Mouse (Mus musculus): ENCODE measurements around the gene Clybl. TPM values are rescaled to one million over a fixed set of nuclear protein-coding genes. Genes with fewer than 3 reads are reported as not detected.

The Clybl gene
- polyA plus RNA-seq, 1 experiment from 2014 or later: 28.6 TPM

DNA sequence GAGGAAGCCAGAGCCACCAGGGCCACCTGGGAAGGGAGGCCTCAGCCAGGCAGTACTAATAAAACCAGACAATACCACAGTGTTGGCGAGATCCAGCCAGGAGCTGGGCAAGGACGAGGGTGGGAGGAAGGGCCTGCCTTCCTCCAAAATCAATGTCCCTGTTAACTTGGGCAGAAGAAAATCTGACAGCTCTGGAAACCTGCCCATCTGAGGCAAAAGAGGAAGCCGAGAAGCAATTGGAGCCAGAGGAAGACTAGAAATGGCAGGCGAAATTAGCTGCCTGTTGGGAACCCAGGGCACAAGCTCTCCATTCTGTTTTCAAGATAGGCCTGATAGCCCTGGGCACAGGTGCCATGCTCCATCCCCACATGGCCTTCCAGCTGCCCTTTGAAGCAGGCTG, 157.3 kb downstream of the Clybl start:
- Histone ChIP-seq H3K4me3 (no peak overlapping the region), H3K36me3 (no peaks in the 10 kb centered on the region), H3K27ac (no peak overlapping the region; the same call in 1 of the 2 replicates), H3K27me3 (ENCODE audit: insufficient read depth, poor library complexity, severe bottlenecking) (no peaks in the 10 kb centered on the region), H3K4me1 (replicated peaks) (0 out of 2 replicates have a peak, but pooled peaks cover 1% of the 10 kb centered on the region), H3K9me3 (no peaks in the 10 kb centered on the region)
- no peak for DNase-seq (ENCODE audit: low spot score)
- WGBS: 82% methylated on average over 4 of the region's 4 CpGs

DNA sequence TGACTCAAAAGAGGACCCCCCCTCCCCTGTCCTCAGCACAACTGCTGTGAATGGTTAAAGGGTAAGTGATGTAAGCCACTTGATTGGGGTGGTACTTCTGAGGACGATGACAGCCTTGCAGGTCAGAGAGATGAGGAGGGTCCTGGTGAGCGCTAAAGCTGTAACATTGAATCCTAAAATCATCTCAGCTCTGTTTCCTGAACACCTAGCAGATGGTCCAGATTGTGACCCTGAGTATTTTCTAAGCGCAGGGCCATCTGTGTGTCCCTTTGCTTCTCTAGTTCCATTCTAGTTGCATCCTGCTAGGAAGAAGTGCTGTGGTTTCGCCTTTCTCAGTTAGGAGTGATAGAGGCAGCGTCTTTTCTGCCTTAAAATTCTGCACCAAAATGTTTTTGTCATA, 158.6 kb downstream of the Clybl start:
- H3K27ac ChIP-seq: no peak overlapping the region
- no peaks in the 10 kb centered on the region for H3K9me3 ChIP-seq
- no peaks in the 10 kb centered on the region for H3K36me3 ChIP-seq
- H3K4me3 ChIP-seq: no peak overlapping the region
- H3K27me3 ChIP-seq (ENCODE audit: insufficient read depth, poor library complexity, severe bottlenecking): no peaks in the 10 kb centered on the region
- WGBS: 90% methylated on average over 5 of the region's 5 CpGs
- H3K4me1 ChIP-seq (replicated peaks): peaks cover 15% of the 10 kb centered on the region
- DNase-seq (ENCODE audit: low spot score): no peak

DNA sequence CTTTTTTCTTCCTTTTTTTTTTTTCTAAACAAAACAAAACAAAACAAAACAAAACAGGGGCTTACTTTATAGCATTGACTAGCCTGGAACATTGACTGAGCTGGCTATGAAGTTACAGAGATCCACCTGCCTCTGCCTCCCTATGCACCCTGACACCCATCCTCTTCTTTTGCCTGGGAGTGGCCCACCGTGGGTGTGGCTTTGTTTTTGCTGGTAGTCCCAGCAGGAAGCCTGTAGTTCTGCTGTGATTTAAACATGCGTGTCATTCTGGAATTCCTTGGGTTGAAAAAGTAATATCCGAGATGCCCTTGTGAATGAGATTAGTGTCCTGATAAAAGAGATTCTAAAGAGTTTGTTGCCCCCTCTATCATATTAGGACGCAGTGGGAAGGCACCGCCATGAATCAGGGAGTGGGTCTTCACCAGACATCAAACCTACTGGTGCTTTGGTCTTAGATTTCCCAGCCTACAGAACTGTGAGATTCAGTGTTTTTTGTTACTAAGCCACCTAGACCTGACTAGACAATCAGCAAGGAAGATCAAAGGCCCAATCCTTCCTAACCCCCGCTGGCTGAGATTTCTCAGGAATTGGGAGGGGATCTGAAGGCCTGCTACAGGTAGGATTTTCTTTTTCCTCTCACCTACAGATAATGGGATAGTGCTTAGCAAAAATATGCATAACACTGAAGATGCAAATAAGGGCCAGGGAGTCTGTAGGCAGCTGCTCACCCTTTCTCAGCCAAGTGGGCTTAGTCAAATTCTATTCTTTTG, 160.3 kb downstream of the Clybl start:
- DNase-seq (ENCODE audit: low spot score): no peak
- H3K36me3 ChIP-seq: no peaks in the 10 kb centered on the region
- no peaks in the 10 kb centered on the region for H3K27me3 ChIP-seq (ENCODE audit: insufficient read depth, poor library complexity, severe bottlenecking)
- H3K9me3 ChIP-seq: no peaks in the 10 kb centered on the region
- no peak overlapping the region for H3K4me3 ChIP-seq
- H3K4me1 ChIP-seq (replicated peaks): peaks cover 17% of the 10 kb centered on the region
- no peak overlapping the region for H3K27ac ChIP-seq
- WGBS: 48% methylated on average over 6 of the region's 6 CpGs

DNA sequence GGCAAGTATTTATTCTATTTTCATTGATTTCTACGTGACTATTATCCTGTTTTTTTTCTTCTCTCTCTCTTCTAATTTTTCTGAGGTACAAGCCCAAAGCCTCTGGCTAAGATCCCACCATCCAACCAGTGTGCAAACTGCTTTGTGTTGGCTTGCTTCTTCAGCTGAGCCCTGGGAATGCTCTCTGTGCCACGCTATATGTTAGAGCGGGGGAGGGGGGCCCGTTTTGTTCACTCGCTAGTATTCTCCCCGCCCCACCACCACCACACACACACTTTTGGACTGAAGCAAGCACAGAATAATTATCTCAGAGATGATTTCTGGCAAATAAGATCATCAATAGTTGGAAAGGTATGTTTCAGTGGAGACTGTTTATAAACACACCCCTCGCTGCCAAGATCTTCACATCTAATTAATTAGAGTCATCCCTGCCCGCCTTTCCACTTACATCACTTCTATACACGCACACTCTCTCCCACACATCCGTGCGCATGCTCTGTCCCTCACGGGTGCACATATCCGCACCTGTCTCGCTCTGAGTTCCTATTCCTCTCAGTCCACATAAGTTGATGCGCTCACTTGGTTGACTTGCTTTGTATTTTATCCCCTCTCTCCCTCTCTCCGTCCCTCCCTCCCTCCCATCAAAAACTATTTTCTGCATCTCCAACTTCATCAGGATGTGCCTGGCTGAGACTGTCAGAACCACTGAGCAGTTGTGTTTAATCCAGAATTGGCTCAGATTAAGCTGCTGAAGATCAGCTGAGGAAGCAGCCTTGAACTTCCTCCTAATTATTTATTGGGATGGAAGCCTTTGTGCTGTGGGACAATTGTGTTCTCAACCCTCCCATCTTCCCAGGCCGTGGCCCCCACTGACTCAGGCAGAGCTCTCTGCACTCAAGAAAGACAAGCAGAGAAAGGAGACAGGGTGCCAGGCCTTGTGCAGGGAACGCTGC, 163.0 kb downstream of the Clybl start:
- Histone ChIP-seq H3K27me3 (ENCODE audit: insufficient read depth, poor library complexity, severe bottlenecking) (0 out of 2 replicates have a peak, but pooled peaks cover 4% of the 10 kb centered on the region), H3K27ac (peak overlapping the region; percentile 6; the same call in 1 of the 2 replicates), H3K4me3 (no peak overlapping the region), H3K9me3 (no peaks in the 10 kb centered on the region), H3K36me3 (no peaks in the 10 kb centered on the region), H3K4me1 (replicated peaks) (peaks cover 17% of the 10 kb centered on the region)
- WGBS: 71% methylated on average over 18 of the region's 18 CpGs
- DNase-seq (ENCODE audit: low spot score): no peak

DNA sequence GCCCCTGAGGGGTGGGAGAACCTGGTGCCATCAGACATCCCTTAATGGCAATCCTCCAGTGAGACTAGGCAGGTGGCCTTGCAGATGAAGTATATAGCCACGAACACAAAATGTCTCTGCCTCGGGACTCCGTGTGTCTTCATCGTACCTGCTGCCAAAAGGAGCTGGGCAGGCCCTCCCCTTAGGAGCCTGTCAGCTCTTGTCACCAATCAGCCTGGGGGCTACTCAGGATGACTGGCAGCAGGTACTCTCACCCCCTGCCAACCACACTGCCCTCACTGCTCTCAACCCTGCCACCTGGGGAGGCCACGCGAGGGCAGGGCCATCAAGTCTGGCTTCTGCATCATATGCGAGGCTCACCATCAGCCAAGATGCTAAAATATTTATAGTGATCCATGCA, 166.6 kb downstream of the Clybl start:
- H3K4me1 ChIP-seq (replicated peaks): peaks cover 17% of the 10 kb centered on the region
- DNase-seq (ENCODE audit: low spot score): no peak
- no peaks in the 10 kb centered on the region for H3K36me3 ChIP-seq
- H3K4me3 ChIP-seq: no peak overlapping the region
- no peak overlapping the region for H3K27ac ChIP-seq
- 80% methylated on average over 7 of the region's 7 CpGs for WGBS
- 0 out of 2 replicates have a peak, but pooled peaks cover 4% of the 10 kb centered on the region for H3K27me3 ChIP-seq (ENCODE audit: insufficient read depth, poor library complexity, severe bottlenecking)
- H3K9me3 ChIP-seq: no peaks in the 10 kb centered on the region

DNA sequence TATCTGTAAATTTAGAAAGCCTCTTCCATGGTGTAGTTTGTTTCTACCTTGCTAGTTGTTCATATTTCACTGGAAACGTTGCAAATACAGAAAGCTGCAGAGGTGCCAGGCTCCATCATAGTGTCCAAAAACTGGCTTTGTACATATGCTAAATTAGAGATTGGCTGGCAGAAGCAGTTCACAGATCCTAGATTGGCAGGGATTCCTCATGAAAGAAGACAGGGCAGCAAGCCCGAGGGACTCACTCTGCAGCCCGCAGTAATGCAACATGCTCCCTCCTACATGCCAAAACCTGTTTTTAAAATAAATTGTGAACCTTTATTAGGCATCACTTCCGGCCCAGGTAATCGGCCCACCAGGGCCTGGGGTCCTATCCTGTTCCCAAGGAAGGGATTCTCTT, 167.8 kb downstream of the Clybl start:
- Histone ChIP-seq H3K36me3 (no peaks in the 10 kb centered on the region), H3K4me3 (no peak overlapping the region), H3K27me3 (ENCODE audit: insufficient read depth, poor library complexity, severe bottlenecking) (0 out of 2 replicates have a peak, but pooled peaks cover 4% of the 10 kb centered on the region), H3K4me1 (replicated peaks) (peaks cover 10% of the 10 kb centered on the region), H3K9me3 (no peaks in the 10 kb centered on the region), H3K27ac (no peak overlapping the region)
- 86% methylated on average over 5 of the region's 5 CpGs for WGBS
- no peak for DNase-seq (ENCODE audit: low spot score)

DNA sequence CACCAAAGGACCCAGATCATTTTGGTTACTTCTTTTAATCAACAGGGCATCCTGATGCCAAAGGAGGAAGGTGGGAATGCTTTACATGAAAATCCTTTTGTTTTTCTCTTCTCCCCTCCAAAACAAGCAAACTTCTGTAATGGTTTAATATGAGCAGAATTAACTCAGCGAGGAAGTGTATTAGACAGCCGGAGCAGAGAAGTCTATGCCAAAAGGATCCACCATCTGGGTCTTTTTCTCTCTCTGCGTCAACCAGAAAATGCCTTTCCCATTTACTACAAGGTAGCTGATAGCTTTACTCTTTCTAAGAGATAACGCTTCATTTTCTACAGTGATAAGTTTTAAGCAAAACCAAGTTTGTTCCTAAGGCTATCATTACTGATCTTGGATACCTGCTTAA, 168.3 kb downstream of the Clybl start:
- Histone ChIP-seq H3K27me3 (ENCODE audit: insufficient read depth, poor library complexity, severe bottlenecking) (0 out of 2 replicates have a peak, but pooled peaks cover 4% of the 10 kb centered on the region), H3K36me3 (no peaks in the 10 kb centered on the region), H3K4me1 (replicated peaks) (peaks cover 6% of the 10 kb centered on the region), H3K27ac (no peak overlapping the region), H3K9me3 (no peaks in the 10 kb centered on the region), H3K4me3 (no peak overlapping the region)
- 93% methylated on average over 4 of the region's 4 CpGs for WGBS
- no peak for DNase-seq (ENCODE audit: low spot score)

DNA sequence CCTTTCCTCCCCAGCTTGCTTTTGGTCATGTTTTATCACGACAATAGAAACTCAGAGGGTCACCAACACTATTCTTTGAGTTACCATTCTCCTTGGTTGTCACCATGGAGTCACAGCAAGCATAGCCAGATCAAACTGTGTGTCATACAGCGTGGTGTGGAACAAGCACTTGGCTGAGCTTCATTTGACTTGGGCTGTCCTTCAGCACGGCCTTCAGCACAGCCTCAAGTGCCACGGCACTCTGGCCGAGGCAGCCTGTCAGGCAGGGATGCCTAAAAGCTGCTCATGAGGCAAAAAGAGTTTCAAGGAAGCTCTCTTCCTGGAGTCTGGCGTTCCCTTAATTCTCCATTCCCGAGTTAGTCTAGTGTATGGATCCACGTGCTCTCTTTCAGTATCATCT, 169.3 kb downstream of the Clybl start:
- Histone ChIP-seq H3K36me3 (no peaks in the 10 kb centered on the region), H3K4me3 (no peak overlapping the region), H3K9me3 (no peaks in the 10 kb centered on the region), H3K27me3 (ENCODE audit: insufficient read depth, poor library complexity, severe bottlenecking) (0 out of 2 replicates have a peak, but pooled peaks cover 4% of the 10 kb centered on the region), H3K4me1 (replicated peaks) (no peaks in the 10 kb centered on the region), H3K27ac (no peak overlapping the region)
- DNase-seq (ENCODE audit: low spot score): no peak
- 87% methylated on average over 8 of the region's 8 CpGs for WGBS

DNA sequence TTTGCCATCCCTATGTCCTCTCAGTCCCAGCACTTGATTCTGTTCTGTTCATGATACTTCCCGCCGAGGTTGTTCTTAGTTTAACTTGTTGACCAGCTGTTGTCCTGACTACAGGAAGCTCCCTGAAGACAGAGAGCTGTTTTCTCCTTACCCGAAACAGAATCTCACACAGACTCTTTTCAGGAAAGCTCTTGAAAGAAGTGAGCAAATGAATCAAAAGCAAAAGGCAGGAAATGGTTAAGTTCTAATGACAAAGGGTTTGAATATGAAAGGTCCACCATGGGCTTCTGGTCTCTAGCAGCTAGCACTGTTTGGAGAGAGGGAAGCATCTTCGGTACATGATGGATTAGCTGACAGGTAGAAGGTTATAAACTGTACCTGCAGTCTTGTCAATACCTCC, 175.8 kb downstream of the Clybl start:
- Histone ChIP-seq H3K36me3 (no peaks in the 10 kb centered on the region), H3K9me3 (no peaks in the 10 kb centered on the region), H3K27ac (no peak overlapping the region), H3K4me1 (replicated peaks) (0 out of 2 replicates have a peak, but pooled peaks cover 3% of the 10 kb centered on the region), H3K27me3 (ENCODE audit: insufficient read depth, poor library complexity, severe bottlenecking) (no peaks in the 10 kb centered on the region; the same call in 1 of the 2 replicates), H3K4me3 (no peak overlapping the region)
- no peak for DNase-seq (ENCODE audit: low spot score)
- 89% methylated on average over 4 of the region's 4 CpGs for WGBS

DNA sequence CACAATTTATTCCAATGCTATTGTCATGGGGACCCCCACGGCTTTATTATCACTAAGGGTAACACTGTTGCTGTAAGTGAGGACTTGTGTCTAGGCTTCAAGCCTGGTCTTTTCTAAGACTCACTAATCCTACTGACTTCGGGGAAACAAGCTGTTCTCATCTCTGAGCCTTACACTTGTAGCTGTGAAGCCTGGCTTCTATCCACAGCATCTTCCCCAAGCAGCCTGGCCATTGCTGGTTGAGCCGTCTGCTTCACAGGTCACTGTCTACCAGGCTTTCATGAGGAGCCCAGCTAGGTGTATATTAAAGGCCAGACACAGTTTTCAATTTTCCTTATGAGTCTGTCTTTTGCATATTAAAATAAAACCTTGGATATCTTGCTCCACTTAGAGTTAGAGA, 177.1 kb downstream of the Clybl start:
- 84% methylated on average over 3 of the region's 3 CpGs for WGBS
- DNase-seq (ENCODE audit: low spot score): no peak
- H3K27ac ChIP-seq: no peak overlapping the region; the same call in 1 of the 2 replicates
- H3K27me3 ChIP-seq (ENCODE audit: insufficient read depth, poor library complexity, severe bottlenecking): peaks cover 3% of the 10 kb centered on the region
- H3K4me1 ChIP-seq (replicated peaks): 0 out of 2 replicates have a peak, but pooled peaks cover 6% of the 10 kb centered on the region
- H3K36me3 ChIP-seq: no peaks in the 10 kb centered on the region
- H3K4me3 ChIP-seq: no peak overlapping the region
- H3K9me3 ChIP-seq: no peaks in the 10 kb centered on the region

DNA sequence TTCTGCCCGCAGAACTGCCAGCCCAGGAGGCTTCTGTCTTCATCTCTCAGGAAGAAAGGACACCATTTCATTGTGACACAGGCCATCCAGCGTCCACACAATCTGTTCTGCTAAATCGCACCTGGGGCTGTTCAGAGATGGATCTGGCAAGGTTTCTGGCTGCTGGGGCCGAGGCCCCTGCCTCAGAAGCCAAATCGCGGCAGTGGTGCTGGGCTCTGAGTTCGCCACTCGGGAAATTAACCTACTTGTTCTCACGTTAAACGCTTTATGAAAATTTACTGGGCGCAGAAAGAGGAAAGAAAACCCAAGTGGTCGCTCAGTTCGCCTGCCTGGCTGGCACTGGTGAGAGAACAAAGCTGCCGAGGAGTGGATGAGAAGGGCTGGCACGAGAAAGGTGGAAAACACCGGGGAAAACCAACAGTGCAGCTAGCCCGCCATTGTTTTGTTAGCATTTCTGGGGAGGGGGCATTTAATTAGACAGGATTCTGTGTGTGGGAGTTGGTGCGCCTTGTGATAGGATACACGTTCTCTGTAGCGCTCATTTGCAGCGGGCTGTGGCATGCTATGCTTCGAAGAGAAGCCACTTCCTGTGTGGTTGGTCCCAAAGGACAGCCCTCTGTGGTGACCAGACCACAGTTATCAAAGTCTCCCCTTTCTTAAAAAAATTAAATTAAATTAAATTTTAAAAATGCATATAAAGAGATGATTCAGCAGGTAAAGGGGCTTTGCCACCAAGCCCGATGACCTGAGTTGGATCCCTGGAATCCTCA, 177.8 kb downstream of the Clybl start:
- 85% methylated on average over 23 of the region's 23 CpGs for WGBS
- H3K36me3 ChIP-seq: no peaks in the 10 kb centered on the region
- peaks cover 4% of the 10 kb centered on the region for H3K27me3 ChIP-seq (ENCODE audit: insufficient read depth, poor library complexity, severe bottlenecking)
- DNase-seq (ENCODE audit: low spot score): no peak
- H3K4me3 ChIP-seq: no peak overlapping the region
- H3K9me3 ChIP-seq: no peaks in the 10 kb centered on the region
- H3K4me1 ChIP-seq (replicated peaks): 0 out of 2 replicates have a peak, but pooled peaks cover 8% of the 10 kb centered on the region
- H3K27ac ChIP-seq: no peak overlapping the region

DNA sequence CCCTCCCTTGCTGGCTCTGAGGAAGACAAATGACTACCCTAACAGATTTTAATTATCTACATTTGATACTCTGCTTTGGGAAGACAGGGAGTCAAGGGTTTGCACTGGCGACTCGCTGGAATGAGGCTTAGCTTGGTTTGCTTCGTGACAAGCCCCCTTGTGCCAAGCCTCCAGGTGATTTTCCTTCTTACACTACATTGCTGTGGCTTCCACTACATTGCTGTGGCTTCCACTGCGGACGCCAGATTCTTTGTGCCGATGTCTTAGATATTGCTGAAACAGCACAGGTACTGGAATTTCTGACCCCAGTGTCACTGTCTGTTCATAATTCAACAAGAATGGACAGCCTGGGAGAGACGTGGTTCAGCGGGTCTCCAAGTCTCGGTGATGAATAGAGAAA, 180.3 kb downstream of the Clybl start:
- H3K4me3 ChIP-seq: no peak overlapping the region
- no peak for DNase-seq (ENCODE audit: low spot score)
- no peaks in the 10 kb centered on the region for H3K36me3 ChIP-seq
- H3K27me3 ChIP-seq (ENCODE audit: insufficient read depth, poor library complexity, severe bottlenecking): peaks cover 4% of the 10 kb centered on the region
- H3K27ac ChIP-seq: no peak overlapping the region
- WGBS: 89% methylated on average over 9 of the region's 9 CpGs
- H3K9me3 ChIP-seq: no peaks in the 10 kb centered on the region
- H3K4me1 ChIP-seq (replicated peaks): peaks cover 8% of the 10 kb centered on the region; the same call in 1 of the 2 replicates

Measured in hindbrain, embryonic 10.5 days (tissue).